ENCODE assay signal across 9 mouse cellular contexts in the genomic region with DNA sequence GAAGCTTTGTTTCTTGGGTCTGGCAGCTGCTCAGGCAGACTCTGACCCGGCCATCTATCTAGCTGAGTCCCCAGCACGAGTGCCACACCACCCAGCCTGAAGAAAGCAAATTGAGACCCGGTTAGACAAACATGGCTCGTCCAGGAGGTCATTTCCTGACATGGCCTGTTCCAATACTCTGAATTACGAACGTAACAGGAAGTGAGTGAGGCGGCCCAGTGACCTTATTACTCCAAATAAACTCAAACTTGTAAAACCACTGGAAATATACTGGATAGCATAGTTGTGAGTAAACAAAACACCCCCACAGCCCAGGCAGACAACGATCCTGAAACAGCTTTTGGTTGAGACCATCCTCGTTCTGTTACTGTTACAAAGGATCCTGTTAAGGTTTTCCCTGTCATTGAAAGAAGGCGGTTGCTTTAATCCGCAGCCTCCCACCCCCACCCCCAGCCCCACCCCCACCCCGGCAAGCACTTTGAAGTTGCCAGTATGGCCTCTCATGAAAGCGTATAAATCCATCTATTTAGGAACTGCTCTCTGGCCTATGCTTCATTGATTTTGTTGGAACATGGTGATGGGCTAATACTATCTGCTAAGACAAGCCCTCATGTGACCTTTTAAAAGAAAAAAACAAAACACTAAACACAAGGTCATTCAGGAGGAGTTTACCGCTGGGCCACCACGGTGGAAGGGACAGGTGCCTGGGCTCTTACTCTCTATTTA. TPM values are rescaled to one million over a fixed set of nuclear protein-coding genes. Genes with fewer than 3 reads are reported as not detected.
DNase-seq lines count a peak whose midpoint lies in the region; ATAC-seq and TF ChIP-seq lines count a peak whose summit lies in the region.
"Had no signal": no experiment of that assay in that cellular context is flagged by ENCODE, and none has a peak within 500 bp of the region (broad histone marks: within the 10 kb centered on the region; RNA-seq: fewer than 3 reads in every experiment).

No protein-coding gene starts in this region.

- TF ChIP-seq POLR2A in spleen, adult 2 months (IDR thresholded peaks at IDR 0.05; ENCODE audit: low read depth, low read length): no peak

- no peak overlapping the region for H3K4me3 ChIP-seq in spleen, adult 2 months (ENCODE audit: extremely low read depth, insufficient read depth, insufficient read length)
- H3K4me3 ChIP-seq in heart, embryonic 13.5 days: no peak overlapping the region
- no peak overlapping the region for H3K4me3 ChIP-seq in kidney, embryonic 15.5 days (replicated peaks)

- no peak for DNase-seq in spleen, adult 2 months (ENCODE audit: low read depth in 1 of 2, low spot score in 2 of 2)
- DNase-seq in spleen, postnatal 10 days (ENCODE audit: low spot score in 2 of 2): no peak
- peak; percentile 59 for DNase-seq in lung, postnatal 25 days (ENCODE audit: low spot score)
- DNase-seq in layer of hippocampus, adult 9-10 months (ENCODE audit: low spot score): no peak
- DNase-seq in right cerebral cortex, adult 2 months (ENCODE audit: low spot score in 2 of 2): no peak
- no peak for DNase-seq in spleen, adult 18-20 months

- no peaks in the 10 kb centered on the region for H3K4me1 ChIP-seq in spleen, adult 2 months (ENCODE audit: control insufficient read depth, insufficient read depth, insufficient read length)
- peaks cover 55% of the 10 kb centered on the region for H3K4me1 ChIP-seq in heart, embryonic 13.5 days
- peaks cover 52% of the 10 kb centered on the region for H3K4me1 ChIP-seq in kidney, embryonic 15.5 days

- no peaks in the 10 kb centered on the region for H3K36me3 ChIP-seq in spleen, adult 2 months (ENCODE audit: control insufficient read depth, insufficient read depth, low read length)
- H3K36me3 ChIP-seq in heart, embryonic 13.5 days: peaks cover 33% of the 10 kb centered on the region
- H3K36me3 ChIP-seq in kidney, embryonic 15.5 days: peaks cover 28% of the 10 kb centered on the region

- H3K9me3 ChIP-seq in heart, embryonic 13.5 days: 0 out of 2 replicates have a peak, but pooled peaks cover 8% of the 10 kb centered on the region
- 0 out of 2 replicates have a peak, but pooled peaks cover 5% of the 10 kb centered on the region for H3K9me3 ChIP-seq in kidney, embryonic 15.5 days (replicated peaks)

- H3K27me3 ChIP-seq in spleen, adult 2 months (ENCODE audit: control insufficient read depth, insufficient read depth, low read length): no peaks in the 10 kb centered on the region
- H3K27me3 ChIP-seq in heart, embryonic 13.5 days (replicated peaks): no peaks in the 10 kb centered on the region
- H3K27me3 ChIP-seq in kidney, embryonic 15.5 days: no peaks in the 10 kb centered on the region
- H3K27me3 ChIP-seq: CH12.LX had no signal

- TF ChIP-seq CTCF in spleen, adult 2 months (IDR thresholded peaks at IDR 0.05; ENCODE audit: extremely low read depth, insufficient read depth, insufficient read length, insufficient replicate concordance): no peak

- H3K4me2 ChIP-seq in heart, embryonic 13.5 days: peak overlapping the region; percentile 54
- peak overlapping the region; percentile 14 for H3K4me2 ChIP-seq in kidney, embryonic 15.5 days

- H3K27ac ChIP-seq in spleen, adult 2 months (ENCODE audit: insufficient read depth, low read length): peak overlapping the region; percentile 20; the same call in 1 of the 2 replicates
- H3K27ac ChIP-seq in heart, embryonic 13.5 days (replicated peaks): peak overlapping the region; percentile 87
- peak overlapping the region; percentile 88 for H3K27ac ChIP-seq in kidney, embryonic 15.5 days

- H3K9ac ChIP-seq in heart, embryonic 13.5 days: 0 out of 2 replicates have a peak overlapping the region, but pooled peaks have one; percentile 44
- no peak overlapping the region for H3K9ac ChIP-seq in kidney, embryonic 15.5 days

- no peak for ATAC-seq in heart, embryonic 13.5 days (ENCODE audit: extremely low read depth, insufficient number of reproducible peaks, low FRiP score, low TSS enrichment)
- ATAC-seq in kidney, embryonic 15.5 days (replicated peaks; ENCODE audit: low FRiP score): peak; percentile 80

- WGBS in spleen, adult 2 months: 73% methylated on average over 15 of the region's 15 CpGs
- 34% methylated on average over 15 of the region's 15 CpGs for WGBS in heart, embryonic 13.5 days
- WGBS in kidney, embryonic 15.5 days: 8% methylated on average over 15 of the region's 15 CpGs

RNA-seq across cellular contexts. Expression of a gene that starts 17.0 kb away (rescaled TPM):
- polyA plus RNA-seq in spleen, adult 2 months (2012; rRNA removed): 15.3 and 15.9 TPM in 2 replicates
- polyA plus RNA-seq in heart, embryonic 13.5 days (2015; fragmentation: Nextera tagmentation; extraction: Ambion mirVana): 106 and 116 TPM in 2 replicates
- polyA plus RNA-seq in kidney, embryonic 15.5 days (2015; fragmentation: Nextera tagmentation; extraction: Ambion mirVana): 203 and 207 TPM in 2 replicates

Comparison
In these comparisons a context has a peak if more than half of its experiments do, and no peak if none do; other contexts are left out.
1. H3K27ac ChIP-seq: peak in every context shown above with its lines; median percentile 88 in kidney, embryonic 15.5 days; 87 in heart, embryonic 13.5 days; 20 in spleen, adult 2 months.